9 mouse cellular contexts compared by ENCODE assay signal in the genomic region with DNA sequence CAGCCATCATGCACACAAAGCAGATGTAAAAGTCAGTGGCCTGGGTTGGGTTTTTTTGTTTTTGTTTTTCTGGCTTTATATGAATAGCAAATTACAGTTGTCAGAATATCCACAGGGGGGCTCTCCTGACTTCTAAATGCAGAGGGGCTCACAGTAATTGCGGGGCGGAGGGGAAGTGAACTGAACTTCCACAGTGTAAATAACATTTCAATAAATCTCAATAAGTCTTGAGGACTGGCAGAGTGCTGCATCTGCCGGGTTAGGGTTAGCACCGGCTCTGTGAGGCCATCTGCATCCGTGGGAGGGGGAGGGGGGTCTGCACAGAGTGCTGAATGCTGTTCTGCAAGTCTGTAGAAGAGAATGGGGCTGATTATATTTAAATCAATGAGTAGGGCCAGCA. TPM values are rescaled to one million over a fixed set of nuclear protein-coding genes. Genes with fewer than 3 reads are reported as not detected.
DNase-seq lines count a peak whose midpoint lies in the region; ATAC-seq and TF ChIP-seq lines count a peak whose summit lies in the region.
"Had no signal": no experiment of that assay in that cellular context is flagged by ENCODE, and none has a peak within 500 bp of the region (broad histone marks: within the 10 kb centered on the region; RNA-seq: fewer than 3 reads in every experiment).

No protein-coding gene starts in this region.

- WGBS in forebrain, embryonic 16.5 days, result 2% methylated on average over 5 of the region's 5 CpGs
- 4% methylated on average over 5 of the region's 5 CpGs for WGBS in limb, embryonic 11.5 days

- peaks cover 2% of the 10 kb centered on the region for H3K4me1 ChIP-seq in ES-Bruce4 (ENCODE audit: control insufficient read depth, insufficient read depth, low read length)
- H3K4me1 ChIP-seq in forebrain, embryonic 16.5 days (replicated peaks; ENCODE audit: control insufficient read depth, insufficient read depth, low read length), result peaks cover 14% of the 10 kb centered on the region
- no peaks in the 10 kb centered on the region for H3K4me1 ChIP-seq in limb, embryonic 11.5 days (ENCODE audit: control insufficient read depth, insufficient read depth, low read length)
- H3K4me1 ChIP-seq: liver, embryonic 13.5 days had no signal

- H3K9ac ChIP-seq in ES-Bruce4 (ENCODE audit: low read depth, poor library complexity, severe bottlenecking), result no peak overlapping the region
- H3K9ac ChIP-seq in forebrain, embryonic 16.5 days (replicated peaks; ENCODE audit: low read depth, low read length), result no peak overlapping the region
- H3K9ac ChIP-seq in limb, embryonic 11.5 days (ENCODE audit: low read length), result no peak overlapping the region
- H3K9ac ChIP-seq: liver, embryonic 13.5 days had no signal

- TF ChIP-seq POLR2A in ES-Bruce4 (IDR thresholded peaks at IDR 0.05; ENCODE audit: insufficient read depth, low read length), result no peak

- peak; percentile 62 for ATAC-seq in forebrain, embryonic 16.5 days
- ATAC-seq in limb, embryonic 11.5 days (ENCODE audit: insufficient number of reproducible peaks, low FRiP score, low TSS enrichment, low read depth), result no peak

- peak; percentile 11 for TF ChIP-seq CTCF in ES-Bruce4 (IDR thresholded peaks at IDR 0.05; ENCODE audit: low read depth, low read length)

- TF ChIP-seq EP300 in ES-Bruce4 (IDR thresholded peaks at IDR 0.05; ENCODE audit: insufficient read depth, low read depth, low read length), result no peak

- peaks cover 20% of the 10 kb centered on the region for H3K9me3 ChIP-seq in ES-Bruce4 (replicated peaks; ENCODE audit: control insufficient read depth, insufficient read depth, low read length, poor library complexity, severe bottlenecking)
- no peaks in the 10 kb centered on the region for H3K9me3 ChIP-seq in forebrain, embryonic 16.5 days (ENCODE audit: control insufficient read depth, low read length)
- no peaks in the 10 kb centered on the region for H3K9me3 ChIP-seq in limb, embryonic 11.5 days (ENCODE audit: control insufficient read depth, low read length)
- H3K9me3 ChIP-seq: liver, embryonic 13.5 days had no signal

- H3K4me2 ChIP-seq in forebrain, embryonic 16.5 days (ENCODE audit: low read length), result no peak overlapping the region
- no peak overlapping the region for H3K4me2 ChIP-seq in limb, embryonic 11.5 days (ENCODE audit: low read depth, severe bottlenecking)
- H3K4me2 ChIP-seq: liver, embryonic 13.5 days had no signal

- no peaks in the 10 kb centered on the region for H3K27me3 ChIP-seq in ES-Bruce4 (ENCODE audit: control insufficient read depth, insufficient read depth, low read length, poor library complexity, severe bottlenecking)
- H3K27me3 ChIP-seq in forebrain, embryonic 16.5 days (replicated peaks; ENCODE audit: control insufficient read depth, insufficient read depth, low read length), result no peaks in the 10 kb centered on the region
- no peaks in the 10 kb centered on the region for H3K27me3 ChIP-seq in limb, embryonic 11.5 days (ENCODE audit: control insufficient read depth, insufficient read depth, low read length)
- H3K27me3 ChIP-seq: liver, embryonic 13.5 days had no signal

- H3K27ac ChIP-seq in ES-Bruce4 (ENCODE audit: insufficient read depth, low read length), result no peak overlapping the region
- no peak overlapping the region for H3K27ac ChIP-seq in forebrain, embryonic 16.5 days (ENCODE audit: low read length)
- H3K27ac ChIP-seq in limb, embryonic 11.5 days (replicated peaks; ENCODE audit: low read depth, low read length), result no peak overlapping the region
- H3K27ac ChIP-seq: liver, embryonic 13.5 days had no signal

- DNase-seq in frontal cortex, postnatal 10 days (ENCODE audit: low spot score in 2 of 2), result peak; percentile 24 to 26
- DNase-seq in frontal cortex, postnatal 25 days (ENCODE audit: low spot score in 2 of 2), result no peak
- peak; percentile 64 for DNase-seq in limb, embryonic 11.5 days (ENCODE audit: low spot score)
- DNase-seq in yolk sac, embryonic 10.5 days (ENCODE audit: low spot score), result peak; percentile 32
- no peak for DNase-seq in spleen, adult 12 weeks (ENCODE audit: low spot score)
- no peak for DNase-seq in spleen, adult 18-20 months
- DNase-seq: liver, embryonic 13.5 days had no signal

- no peaks in the 10 kb centered on the region for H3K36me3 ChIP-seq in ES-Bruce4 (ENCODE audit: control insufficient read depth, insufficient read depth, low read length, poor library complexity, severe bottlenecking)
- no peaks in the 10 kb centered on the region for H3K36me3 ChIP-seq in forebrain, embryonic 16.5 days (ENCODE audit: control insufficient read depth, insufficient read depth)
- H3K36me3 ChIP-seq in limb, embryonic 11.5 days (ENCODE audit: control insufficient read depth, insufficient read depth, low read length), result no peaks in the 10 kb centered on the region
- H3K36me3 ChIP-seq: liver, embryonic 13.5 days had no signal

- no peak overlapping the region for H3K4me3 ChIP-seq in ES-Bruce4 (ENCODE audit: low read depth, low read length)
- H3K4me3 ChIP-seq in forebrain, embryonic 16.5 days (replicated peaks; ENCODE audit: low read length), result no peak overlapping the region
- no peak overlapping the region for H3K4me3 ChIP-seq in limb, embryonic 11.5 days (ENCODE audit: low read depth, low read length)
- H3K4me3 ChIP-seq: liver, embryonic 13.5 days had no signal

RNA-seq across cellular contexts. Expression of a gene that starts 50.3 kb away (rescaled TPM):
- polyA plus RNA-seq in ES-Bruce4 (2011; ENCODE audit: insufficient read depth, insufficient read length, low read depth, missing spikeins), result 106 and 108 TPM in 2 replicates
- polyA plus RNA-seq in forebrain, embryonic 16.5 days (2015; fragmentation: Nextera tagmentation; extraction: Ambion mirVana), result 37.1 and 39.7 TPM in 2 replicates
- polyA plus RNA-seq in limb, embryonic 11.5 days (2014; fragmentation: Nextera tagmentation; extraction: Ambion mirVana), result 3.3 and 4.7 TPM in 2 replicates

Comparison
In these comparisons a context has a peak if more than half of its experiments do, and no peak if none do; other contexts are left out.
1. DNase-seq: peak in frontal cortex, postnatal 10 days (2 of 2), limb, embryonic 11.5 days (single experiment) and yolk sac, embryonic 10.5 days (single experiment); none in frontal cortex, postnatal 25 days (0 of 2), spleen, adult 12 weeks (single experiment) and spleen, adult 18-20 months (0 of 2).